Mouse (Mus musculus): Measurements from ENCODE around the gene Dvl2.
A peak's percentile ranks its signal among the peaks of the same experiment; 100 is the strongest.

GRCm38 (mm10) chr11:70014880-70015558 is 14.6 kb downstream of the Dvl2 start, which contains the start of gene Acadvl:
- no peak for TF ChIP-seq EP300 (IDR thresholded peaks at IDR 0.05; ENCODE audit: insufficient read depth, low read depth, low read length)
- peak; percentile 51 for TF ChIP-seq CTCF (IDR thresholded peaks at IDR 0.05; ENCODE audit: low read depth, low read length)
- TF ChIP-seq POLR2A (IDR thresholded peaks at IDR 0.05; ENCODE audit: insufficient read depth, low read length), result peak; percentile 27
